Comparison of ENCODE assay signal across 15 mouse cellular contexts in the genomic region with DNA sequence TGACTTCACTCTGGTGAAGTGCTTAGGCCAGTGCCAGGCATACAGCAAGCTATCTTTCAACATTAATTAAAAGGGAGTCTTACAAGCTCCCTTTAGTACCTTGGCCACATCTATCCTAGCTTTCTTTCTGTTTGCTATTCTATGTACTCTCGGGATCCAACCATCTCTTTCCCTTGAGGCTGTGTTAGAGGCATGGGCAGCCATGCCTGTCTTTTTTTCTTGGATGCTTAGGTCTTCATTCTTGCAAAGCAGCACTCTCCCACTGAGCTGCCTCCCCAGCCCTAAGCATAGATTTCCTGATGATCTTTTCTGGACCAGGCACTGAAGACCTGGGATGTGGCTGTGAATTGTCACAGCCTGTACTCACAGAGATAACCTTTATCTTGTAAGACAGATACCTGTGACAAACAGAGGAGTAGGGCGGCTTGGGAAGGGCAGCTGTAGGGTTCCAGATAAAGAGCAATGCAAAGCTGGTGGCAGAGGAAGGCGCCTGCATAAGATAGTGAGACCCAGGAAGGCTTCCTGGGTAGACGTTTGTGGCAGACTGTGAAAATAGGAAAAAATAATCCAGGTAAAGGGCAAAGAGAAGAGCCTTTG.
DNase-seq lines count a peak whose midpoint lies in the region; ATAC-seq and TF ChIP-seq lines count a peak whose summit lies in the region.
"Had no signal": no experiment of that assay in that cellular context is flagged by ENCODE, and none has a peak within 500 bp of the region (broad histone marks: within the 10 kb centered on the region; RNA-seq: fewer than 3 reads in every experiment).

No protein-coding gene starts in this region.

- no peak overlapping the region for H3K9ac ChIP-seq in liver, postnatal 0 days (replicated peaks)
- no peak overlapping the region for H3K9ac ChIP-seq in liver, embryonic 15.5 days
- H3K9ac ChIP-seq: forebrain, postnatal 0 days; limb, embryonic 15.5 days; midbrain, embryonic 15.5 days; neural tube, embryonic 15.5 days had no signal

- TF ChIP-seq EP300 in liver, postnatal 0 days (IDR thresholded peaks at IDR 0.05; ENCODE audit: low read depth) = no peak

- no peak overlapping the region for H3K4me2 ChIP-seq in liver, postnatal 0 days (ENCODE audit: low read depth, low read length)
- H3K4me2 ChIP-seq in liver, embryonic 15.5 days = no peak overlapping the region
- H3K4me2 ChIP-seq: limb, embryonic 15.5 days; midbrain, embryonic 15.5 days; neural tube, embryonic 15.5 days had no signal

- DNase-seq in heart, adult 11 months = peak; percentile 52
- DNase-seq in heart, postnatal 4 days = no peak
- DNase-seq in liver = peak; percentile 12
- DNase-seq in liver, postnatal 0 days = no peak
- no peak for DNase-seq in thymus, postnatal 4 days
- DNase-seq in retina, embryonic 14.5 days (ENCODE audit: low spot score) = no peak

- H3K4me3 ChIP-seq in liver, postnatal 0 days (ENCODE audit: low read depth, low read length) = no peak overlapping the region
- H3K4me3 ChIP-seq in liver, embryonic 15.5 days (replicated peaks) = no peak overlapping the region
- H3K4me3 ChIP-seq: limb, embryonic 15.5 days; midbrain, embryonic 15.5 days; neural tube, embryonic 15.5 days had no signal

- no peaks in the 10 kb centered on the region for H3K9me3 ChIP-seq in liver, postnatal 0 days (ENCODE audit: low read length)
- H3K9me3 ChIP-seq in liver, embryonic 15.5 days (replicated peaks) = no peaks in the 10 kb centered on the region
- H3K9me3 ChIP-seq: limb, embryonic 15.5 days; midbrain, embryonic 15.5 days; neural tube, embryonic 15.5 days had no signal

- no peaks in the 10 kb centered on the region for H3K27me3 ChIP-seq in liver, postnatal 0 days (ENCODE audit: insufficient read depth, low read length)
- H3K27me3 ChIP-seq in liver, embryonic 15.5 days = no peaks in the 10 kb centered on the region

- no peak overlapping the region for H3K27ac ChIP-seq in liver, postnatal 0 days (ENCODE audit: low read depth)
- no peak overlapping the region for H3K27ac ChIP-seq in liver, embryonic 15.5 days (replicated peaks)
- H3K27ac ChIP-seq: limb, embryonic 15.5 days; midbrain, embryonic 15.5 days; neural tube, embryonic 15.5 days had no signal

- no peaks in the 10 kb centered on the region for H3K4me1 ChIP-seq in liver, postnatal 0 days (ENCODE audit: insufficient read depth)
- H3K4me1 ChIP-seq in liver, embryonic 15.5 days (replicated peaks) = no peaks in the 10 kb centered on the region

- no peak for TF ChIP-seq CTCF in liver, postnatal 0 days (IDR thresholded peaks at IDR 0.05; ENCODE audit: low read depth)

- ATAC-seq in liver, postnatal 0 days = no peak
- ATAC-seq in liver, embryonic 15.5 days (ENCODE audit: insufficient read depth) = peak; percentile 52
- ATAC-seq: forebrain, postnatal 0 days; hindbrain, embryonic 16.5 days; intestine, embryonic 16.5 days; lung, postnatal 0 days; midbrain, embryonic 15.5 days had no signal

- no peaks in the 10 kb centered on the region for H3K36me3 ChIP-seq in liver, postnatal 0 days (replicated peaks; ENCODE audit: insufficient read depth, low read length)
- H3K36me3 ChIP-seq in liver, embryonic 15.5 days (replicated peaks) = no peaks in the 10 kb centered on the region
- H3K36me3 ChIP-seq: G1E; limb, embryonic 15.5 days; midbrain, embryonic 15.5 days; neural tube, embryonic 15.5 days had no signal

- 26% methylated on average over 4 of the region's 4 CpGs for WGBS in liver, postnatal 0 days (ENCODE audit: insufficient replicate concordance)
- 14% methylated on average over 4 of the region's 4 CpGs for WGBS in liver, embryonic 15.5 days (ENCODE audit: insufficient replicate concordance)

Comparison
In these comparisons a context has a peak if more than half of its experiments do, and no peak if none do; other contexts are left out.
1. DNase-seq: peak in heart, adult 11 months (single experiment) and liver (single experiment); none in heart, postnatal 4 days (single experiment), liver, postnatal 0 days (single experiment), thymus, postnatal 4 days (single experiment) and retina, embryonic 14.5 days (single experiment).